Mouse (Mus musculus) G1E-ER4 (cell line): Measurements from ENCODE around the gene Ube4b. TPM values are rescaled to one million over a fixed set of nuclear protein-coding genes. Genes with fewer than 3 reads are reported as not detected.

ENCODE experiments used
- GATA1 ChIP-seq: IDR thresholded peaks from one replicate; pipeline ENCODE4 v1.8.0; 2012; ENCODE audit warnings: low read length, inconsistent platforms
- polyA plus RNA-seq: library from polyadenylated mRNA; stranded (reverse); fragments of >175 nt; gene quantifications from 2 replicates; pipeline ENCODE4 v1.2.3, GENCODE M21; 2012

Gene Ube4b
- polyA plus RNA-seq, 1 experiment, result 480 TPM

DNA sequence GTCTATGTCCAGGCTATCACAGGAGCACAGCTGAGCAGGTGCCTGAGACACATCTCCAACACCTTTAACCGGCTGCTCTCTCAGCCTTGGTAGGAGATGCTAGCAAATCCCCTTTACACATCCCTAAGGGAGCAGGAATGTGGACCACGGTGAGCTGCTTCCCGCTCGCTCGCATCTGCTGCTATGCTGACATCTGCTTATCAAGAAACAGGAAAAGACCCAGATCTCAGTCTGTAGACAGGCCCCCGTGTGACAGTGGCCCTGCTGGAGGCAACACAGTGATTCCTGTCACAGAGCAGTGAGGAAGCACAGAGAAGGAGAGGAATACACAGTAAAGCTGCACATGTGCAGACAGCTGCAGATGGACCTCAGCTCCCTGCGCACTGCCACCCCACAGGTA, 90.2 kb downstream of the Ube4b start:
- TF ChIP-seq GATA1, result no peak

DNA sequence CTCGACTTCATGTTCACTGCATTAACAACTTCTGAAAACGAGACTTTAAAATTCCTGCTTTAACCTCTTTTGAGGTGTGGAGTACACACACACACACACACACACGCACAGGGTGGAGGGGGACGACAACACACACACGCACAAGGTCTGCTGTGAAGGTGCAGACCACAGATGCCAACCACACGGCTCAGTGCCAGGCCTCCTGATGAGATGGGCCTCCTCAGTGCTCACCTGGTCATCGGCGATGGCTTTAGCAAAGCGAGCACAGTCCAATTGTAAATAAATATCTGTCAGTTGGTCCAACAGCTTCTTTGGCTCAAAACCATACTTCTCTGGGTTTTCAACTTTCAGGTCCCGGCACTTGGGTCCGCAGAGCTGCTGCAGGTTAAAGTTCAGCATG, 91.7 kb downstream of the Ube4b start:
- TF ChIP-seq GATA1, result no peak

DNA sequence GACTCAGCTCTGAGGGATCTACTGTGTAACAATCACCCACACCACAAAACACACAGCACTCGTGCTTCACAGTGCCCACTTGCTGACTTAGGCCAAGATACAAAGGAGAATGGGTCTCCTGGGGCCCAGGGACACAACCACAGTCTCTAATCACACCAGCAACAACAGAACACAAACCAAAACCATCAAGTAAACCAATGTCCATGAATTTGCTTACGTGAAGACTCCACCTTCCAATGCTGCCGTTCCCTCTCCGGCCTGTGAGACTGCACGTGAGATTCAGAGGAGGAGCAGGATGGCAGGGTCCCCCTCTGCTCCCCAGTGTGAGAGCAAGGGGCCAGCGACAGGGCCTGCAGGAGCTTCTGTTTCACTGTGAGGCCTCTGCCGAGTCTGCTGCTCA, 93.8 kb downstream of the Ube4b start:
- TF ChIP-seq GATA1, result no peak

DNA sequence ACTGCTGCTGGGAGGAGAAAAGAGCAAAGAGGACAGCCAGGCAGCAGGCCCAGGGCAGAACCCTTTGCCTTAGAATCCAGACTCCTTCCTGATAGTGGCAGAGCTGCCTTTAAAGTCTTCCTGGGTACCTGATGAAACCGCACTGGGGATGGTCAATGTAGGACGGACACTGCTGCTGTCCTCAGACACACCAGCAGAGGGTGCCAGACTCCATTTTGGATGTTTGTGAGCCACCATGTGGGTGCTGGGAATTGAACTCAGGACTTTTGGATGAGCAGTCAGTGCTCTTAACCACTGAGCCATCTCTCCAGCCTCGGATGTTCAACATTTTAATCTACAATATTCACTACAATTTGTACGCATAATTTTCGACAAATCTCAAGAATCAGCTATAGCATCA, 96.1 kb downstream of the Ube4b start:
- no peak for TF ChIP-seq GATA1

DNA sequence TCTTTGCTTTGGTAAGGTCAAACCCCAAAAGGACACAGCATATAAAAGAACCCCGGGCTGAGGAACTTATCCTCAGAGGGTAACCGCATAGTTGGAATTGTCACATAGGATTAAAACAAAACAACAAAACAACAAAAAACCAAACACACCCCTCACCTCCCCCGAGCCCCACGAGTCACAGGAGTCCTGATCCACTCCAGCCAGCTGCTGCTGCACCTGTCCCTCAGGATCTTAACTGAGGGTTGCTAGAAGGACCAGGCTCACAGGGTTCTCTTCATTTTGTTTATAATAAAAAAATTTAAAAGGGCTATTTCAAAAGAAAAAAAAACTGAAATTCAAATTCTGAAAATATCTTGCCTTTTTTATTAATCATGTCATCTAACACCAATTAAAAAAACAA, 97.8 kb downstream of the Ube4b start:
- no peak for TF ChIP-seq GATA1

DNA sequence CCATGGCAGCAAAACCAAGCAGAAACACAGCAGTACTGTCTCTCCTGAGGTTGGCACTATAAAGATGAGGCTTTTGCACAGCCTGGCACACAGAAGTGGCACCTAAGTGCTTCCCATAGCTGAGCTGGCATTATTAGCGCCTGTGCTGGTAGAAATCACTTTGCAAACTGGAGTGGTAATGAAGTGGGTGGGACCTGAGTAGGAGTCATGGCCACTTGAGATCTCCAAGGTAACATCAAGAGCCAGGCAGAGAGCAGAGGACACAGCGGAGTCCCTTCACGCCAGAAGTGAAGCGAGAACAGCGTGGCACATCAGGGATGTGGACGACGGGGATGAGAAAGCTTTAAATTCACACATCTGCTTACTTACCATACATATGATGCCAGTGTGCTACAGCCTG, 99.3 kb downstream of the Ube4b start:
- TF ChIP-seq GATA1, result no peak

DNA sequence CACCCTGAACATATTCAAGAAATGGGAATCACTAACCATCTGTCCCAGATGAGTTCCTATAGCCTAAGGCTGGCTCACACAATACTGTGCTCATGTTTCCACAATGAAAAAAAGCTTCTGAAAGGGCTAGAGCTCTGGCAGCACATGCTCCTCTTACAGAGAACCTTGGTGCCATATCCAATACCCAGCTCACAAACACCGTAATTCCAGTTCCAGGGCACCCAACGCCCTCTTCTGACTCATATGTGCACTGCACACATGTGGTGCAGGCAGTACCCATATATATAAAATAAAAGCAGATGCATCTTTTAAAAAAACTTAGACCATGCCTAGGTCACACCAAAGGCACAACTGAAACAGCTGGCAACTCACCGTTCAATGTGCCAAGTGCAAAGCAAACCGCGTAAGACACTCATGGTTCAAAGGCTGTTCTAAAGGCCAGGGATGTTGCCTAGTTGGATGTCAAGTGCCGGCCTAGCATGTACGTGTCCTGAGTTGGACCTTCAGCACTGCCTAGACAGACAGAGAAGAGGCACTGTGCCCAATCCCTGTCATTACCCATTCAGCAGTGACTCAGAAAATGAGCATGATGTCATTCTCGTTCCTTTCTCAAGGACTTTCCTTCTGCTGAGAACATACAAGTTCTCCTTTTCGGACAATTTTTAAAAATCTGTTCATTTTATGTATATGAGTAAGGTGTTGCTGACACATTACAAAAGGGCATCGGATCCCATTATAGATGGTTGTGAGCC, 101.0 kb downstream of the Ube4b start:
- TF ChIP-seq GATA1, result no peak

DNA sequence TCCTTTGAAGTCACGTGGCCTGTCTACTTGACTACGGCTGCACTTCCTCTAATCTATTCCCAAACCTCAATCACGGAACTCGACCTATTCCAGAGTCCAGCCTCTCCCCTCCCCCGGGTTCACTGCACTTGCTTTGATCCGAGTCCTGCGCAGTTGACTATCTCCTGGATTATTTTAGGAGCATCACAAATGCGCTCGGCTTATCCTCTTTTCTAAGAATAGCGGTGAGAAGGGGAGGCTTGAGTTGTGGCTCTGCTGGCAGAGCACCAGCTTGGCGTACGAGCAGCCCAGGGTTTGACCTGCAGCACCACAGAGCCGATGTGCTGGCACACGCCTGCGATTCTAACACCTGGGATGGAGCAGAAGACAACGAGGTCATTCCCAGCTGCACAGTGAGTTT, 102.8 kb downstream of the Ube4b start:
- no peak for TF ChIP-seq GATA1

DNA sequence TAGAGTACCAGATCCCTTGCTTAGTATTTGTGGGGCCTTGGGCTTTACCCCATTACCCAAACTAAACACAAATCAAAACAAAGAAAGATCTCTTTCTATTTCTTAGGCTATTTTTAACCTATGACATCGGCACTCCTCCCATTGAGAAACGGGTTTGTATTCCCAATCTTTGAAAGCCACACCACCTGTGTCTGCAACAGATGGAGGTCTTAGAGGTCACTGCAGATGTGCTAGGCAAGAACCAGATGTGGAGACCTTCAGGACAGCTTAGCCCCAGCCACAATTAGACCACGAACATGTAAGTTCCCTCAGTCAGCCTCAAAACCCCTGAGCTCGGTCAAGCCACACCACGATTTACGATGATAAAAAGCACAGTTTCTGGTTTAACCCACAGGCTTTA, 103.8 kb downstream of the Ube4b start:
- no peak for TF ChIP-seq GATA1

DNA sequence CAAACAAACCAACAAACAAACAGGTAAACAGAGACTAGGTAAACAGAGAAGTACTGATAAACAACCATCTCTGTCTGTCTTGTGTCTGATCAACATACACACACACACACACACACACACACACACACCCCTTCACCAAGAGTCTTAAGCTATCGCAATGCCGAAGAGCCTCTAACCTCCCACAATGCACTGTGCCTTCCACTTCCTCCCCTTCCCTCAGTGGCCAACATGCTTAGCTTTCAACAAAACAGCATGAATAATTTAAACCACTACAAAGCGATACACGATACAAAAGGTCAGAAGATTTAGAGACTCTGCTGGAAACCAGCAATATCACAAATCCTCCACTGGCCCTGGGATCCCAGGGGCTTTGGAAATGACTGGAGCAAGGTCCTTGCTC, 104.3 kb downstream of the Ube4b start:
- TF ChIP-seq GATA1, result no peak

DNA sequence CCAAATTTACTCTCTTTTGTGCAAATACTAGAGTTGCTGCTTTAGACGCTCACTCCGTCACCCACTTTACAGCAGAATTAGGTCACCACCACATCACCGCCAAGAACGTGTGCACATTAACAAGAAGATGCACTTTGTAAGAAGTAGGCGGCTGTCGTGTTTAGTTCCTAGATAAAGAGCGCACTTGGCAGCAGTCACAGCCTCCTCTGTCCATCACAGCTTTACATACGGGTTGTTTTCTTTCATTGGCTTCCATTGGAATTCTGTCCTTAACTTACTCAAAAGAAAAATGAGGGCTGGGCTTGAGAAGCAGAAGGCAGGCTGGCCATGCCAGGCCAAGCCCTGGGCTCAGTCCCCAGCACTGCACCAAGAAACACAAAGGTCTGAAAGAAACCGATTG, 107.5 kb downstream of the Ube4b start:
- TF ChIP-seq GATA1, result no peak

DNA sequence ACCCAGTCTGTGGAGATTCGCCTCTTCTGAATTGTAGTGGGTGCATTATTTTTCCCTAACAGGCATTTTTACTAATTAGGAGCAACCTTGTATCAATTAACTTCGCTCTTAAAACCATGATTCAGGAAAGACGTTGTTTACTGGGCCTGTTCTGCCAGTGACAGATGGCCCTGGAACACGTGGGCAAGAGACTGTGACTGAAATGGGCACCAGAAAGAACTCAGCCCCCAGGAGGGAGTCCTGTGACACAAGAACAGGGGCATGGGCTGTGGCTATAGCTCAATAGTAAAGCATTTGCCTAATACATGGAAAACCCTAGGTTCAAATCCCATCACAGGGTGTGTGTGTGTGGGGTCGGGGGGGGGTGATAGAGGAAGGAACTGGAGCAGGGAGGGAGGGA, 109.2 kb downstream of the Ube4b start:
- TF ChIP-seq GATA1, result no peak

DNA sequence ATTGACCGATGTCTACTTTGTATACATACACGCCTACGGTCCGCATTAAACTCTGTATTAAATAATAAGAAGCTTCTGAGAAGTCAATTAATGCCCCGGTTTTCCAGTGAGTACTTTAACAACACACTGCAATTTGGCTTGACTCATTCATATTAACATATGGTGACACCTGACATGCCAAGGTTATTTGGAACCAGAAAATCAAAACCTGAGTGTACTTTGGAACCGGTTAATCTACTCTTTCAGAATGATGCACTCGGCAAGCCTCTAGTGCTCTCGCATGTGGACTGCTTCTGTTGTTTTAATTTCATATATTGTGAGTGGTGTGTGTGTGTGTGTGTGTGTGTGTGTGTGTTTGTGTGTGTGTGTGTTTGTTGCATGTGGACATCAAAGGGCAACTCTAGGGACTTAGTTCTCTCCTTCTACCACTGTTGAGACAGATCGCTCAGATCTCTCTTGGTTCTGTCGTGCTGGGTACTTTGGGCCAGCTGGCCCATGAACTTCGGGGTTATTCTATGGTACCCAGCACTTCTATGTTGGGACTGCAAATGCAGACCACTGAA, 112.2 kb downstream of the Ube4b start:
- TF ChIP-seq GATA1, result no peak

DNA sequence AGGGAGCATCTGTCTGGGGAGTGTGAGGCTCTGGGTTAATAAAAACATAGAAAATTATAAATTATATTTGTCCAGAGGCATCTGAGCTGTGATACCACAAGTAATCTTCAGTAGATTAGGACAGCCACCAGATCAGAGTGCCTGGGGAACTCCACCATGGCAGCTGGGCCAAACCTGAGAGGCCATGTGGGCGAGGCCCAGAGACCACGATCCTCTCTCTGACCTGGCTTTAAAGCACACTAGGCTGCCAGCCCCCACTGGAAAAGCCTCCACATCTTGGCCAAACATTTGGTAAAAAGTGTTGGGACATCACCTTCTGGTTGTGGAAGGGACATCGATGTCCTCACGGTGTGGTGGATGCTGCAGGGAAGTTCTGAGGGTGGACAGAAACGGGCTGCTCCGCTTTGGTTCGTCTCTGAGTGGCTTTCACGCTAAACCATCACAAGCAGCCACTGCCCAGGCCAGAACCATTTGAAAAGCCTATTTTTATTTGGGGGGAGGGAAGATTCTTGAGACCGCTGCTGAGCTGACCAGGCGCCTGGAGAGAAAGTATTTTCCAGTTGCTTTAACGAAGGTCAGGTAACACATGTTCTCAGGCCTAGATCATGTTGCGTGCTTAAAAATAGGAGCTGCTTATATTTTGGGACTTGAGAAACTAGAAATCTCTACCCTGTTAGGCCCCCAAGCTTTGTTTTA, 112.8 kb downstream of the Ube4b start:
- TF ChIP-seq GATA1, result no peak

DNA sequence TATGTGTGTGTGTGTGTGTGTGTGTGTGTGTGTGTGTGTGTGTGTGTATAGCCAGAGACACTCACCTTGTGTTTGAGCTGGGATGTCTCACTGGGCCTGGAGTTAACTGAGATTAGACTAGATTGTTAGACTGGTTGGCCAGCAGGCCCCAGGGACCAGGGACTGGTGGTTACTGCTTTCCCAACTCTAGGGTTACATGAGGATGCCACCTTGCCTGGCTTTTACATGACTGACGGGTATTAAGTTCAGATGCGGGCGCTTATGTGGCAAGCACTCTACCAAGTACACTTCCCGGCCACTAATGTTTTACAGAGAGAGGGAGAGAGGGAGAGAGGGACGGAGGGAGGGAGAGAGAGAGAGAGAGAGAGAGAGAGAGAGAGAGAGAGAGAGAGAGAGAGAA, 114.6 kb downstream of the Ube4b start:
- TF ChIP-seq GATA1, result no peak

DNA sequence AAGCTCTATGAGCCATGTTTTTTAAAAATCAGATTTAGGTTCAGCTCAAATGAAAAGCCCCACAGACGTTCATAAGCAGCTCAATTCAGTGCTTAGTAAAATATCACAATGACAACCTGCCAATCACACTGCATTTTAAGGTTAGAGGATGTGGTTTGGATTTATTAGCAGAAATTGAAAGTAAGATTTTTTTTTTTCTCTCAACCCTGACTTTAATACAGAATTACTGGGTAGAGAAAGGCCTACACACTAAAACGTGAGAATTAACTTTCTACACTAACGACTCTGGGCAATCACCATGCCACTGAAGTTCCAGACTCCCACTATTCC, 118.1 kb downstream of the Ube4b start:
- TF ChIP-seq GATA1, result no peak
